Mouse (Mus musculus) CH12.LX (cell line): ENCODE data around the gene Hist1h2bf. TPM values are rescaled to one million over a fixed set of nuclear protein-coding genes. Genes with fewer than 3 reads are reported as not detected.
A peak's percentile ranks its signal among the peaks of the same experiment; 100 is the strongest.
"Not testable (repeated sequence)": the region's sequence is repeated elsewhere in the genome, so short reads cannot be mapped to it uniquely, and the experiment has no call there.

Experiments used
- DNase-seq: peaks from one replicate; pipeline ENCODE4 v3.0.0-alpha.2; 2013; ENCODE audit errors: extremely low read depth
- H3K27ac ChIP-seq: 2 replicates; pipeline ENCODE4 v1.5.1; 2012; ENCODE audit warnings: low read depth, mild to moderate bottlenecking, control low read depth, moderate library complexity; ENCODE audit not compliant: insufficient read depth
- H3K27me3 ChIP-seq: replicated peaks from 2 replicates; pipeline ENCODE3; 2012; ENCODE audit warnings: inconsistent platforms
- H3K36me3 ChIP-seq, 2 experiments: replicated peaks in 1 of 2; 2 replicates each; pipeline versions ENCODE3 to v1.6.1; 2012; ENCODE audit warnings: inconsistent platforms in 1 of 2, low read length in 1 of 2, mild to moderate bottlenecking in 1 of 2, mixed read lengths in 1 of 2, moderate library complexity in 1 of 2; ENCODE audit not compliant: control insufficient read depth in 1 of 2, insufficient read depth in 1 of 2
- H3K4me1 ChIP-seq, 2 experiments: 2 replicates each; pipeline ENCODE4 v1.6.1; 2012; ENCODE audit warnings: inconsistent platforms in 1 of 2, moderate library complexity in 1 of 2; ENCODE audit not compliant: insufficient read depth in 2 of 2, control insufficient read depth in 1 of 2
- H3K4me2 ChIP-seq: 2 replicates; pipeline ENCODE4 v1.6.1; 2012; ENCODE audit warnings: low read depth, mild to moderate bottlenecking, control low read depth; ENCODE audit not compliant: poor library complexity, insufficient read depth, severe bottlenecking
- H3K4me3 ChIP-seq, 3 experiments: fragments of 150-350 bp in 1 of 3; sonication (generic) in 1 of 3; replicated peaks in 1 of 3; 2 replicates each; pipeline versions ENCODE3 to v1.5.1; 2011 to 2012; ENCODE audit warnings: low read depth in 2 of 3, low read length in 2 of 3, mild to moderate bottlenecking in 2 of 3, moderate library complexity in 2 of 3, control low read depth in 1 of 3, improper control_type of control experiment in 1 of 3, inconsistent platforms in 1 of 3, mixed read lengths in 1 of 3; ENCODE audit not compliant: poor library complexity in 1 of 3
- H3K79me2 ChIP-seq: replicated peaks from 2 replicates; pipeline ENCODE4 v1.6.1; 2012; ENCODE audit warnings: mild to moderate bottlenecking, moderate library complexity; ENCODE audit not compliant: control insufficient read depth, poor library complexity, insufficient read depth, severe bottlenecking; ENCODE audit errors: extremely low read depth
- H3K9ac ChIP-seq: 2 replicates; pipeline ENCODE4 v1.6.1; 2012; ENCODE audit warnings: low read depth, mild to moderate bottlenecking, control low read depth, moderate library complexity; ENCODE audit not compliant: insufficient read depth
- H3K9me3 ChIP-seq: replicated peaks from 2 replicates; pipeline ENCODE3; 2012; ENCODE audit warnings: low read length, inconsistent platforms, mixed read lengths
- CHD2 ChIP-seq: IDR thresholded peaks from 2 replicates; pipeline ENCODE4 v1.6.1; 2011; ENCODE audit warnings: low read length, improper control_type of control experiment
- E2F4 ChIP-seq: IDR thresholded peaks from 2 replicates; pipeline ENCODE4 v1.6.1; 2011; ENCODE audit warnings: low read depth, low read length, improper control_type of control experiment; ENCODE audit not compliant: insufficient replicate concordance
- HCFC1 ChIP-seq: IDR thresholded peaks from 2 replicates; pipeline ENCODE4 v1.6.1; 2012; ENCODE audit warnings: low read depth, mild to moderate bottlenecking, inconsistent platforms, low read length, improper control_type of control experiment
- MAFK ChIP-seq: IDR thresholded peaks from 2 replicates; pipeline ENCODE4 v1.6.1; 2011; ENCODE audit warnings: low read length, improper control_type of control experiment; ENCODE audit not compliant: insufficient replicate concordance
- MXI1 ChIP-seq: IDR thresholded peaks from 2 replicates; pipeline ENCODE4 v1.6.1; 2011; ENCODE audit warnings: mild to moderate bottlenecking, low read depth, low read length, improper control_type of control experiment
- NELFE ChIP-seq: IDR thresholded peaks from 2 replicates; pipeline ENCODE4 v1.6.1; 2011; ENCODE audit warnings: low read depth, low read length, improper control_type of control experiment
- NRF1 ChIP-seq: IDR thresholded peaks from 2 replicates; pipeline ENCODE4 v1.6.1; 2014; ENCODE audit warnings: low read depth, mild to moderate bottlenecking, inconsistent platforms, low read length, improper control_type of control experiment, moderate library complexity
- POLR2A ChIP-seq: IDR thresholded peaks from 2 replicates; pipeline ENCODE4 v1.6.1; 2011; ENCODE audit warnings: low read depth, mild to moderate bottlenecking, improper control_type of control experiment, low read length
- POLR2AphosphoS2 ChIP-seq: IDR thresholded peaks from 2 replicates; pipeline ENCODE4 v1.6.1; 2011; ENCODE audit warnings: low read depth, low read length, improper control_type of control experiment
- RAD21 ChIP-seq: IDR thresholded peaks from 2 replicates; pipeline ENCODE4 v1.6.1; 2011; ENCODE audit warnings: low read depth, mild to moderate bottlenecking, low read length, improper control_type of control experiment, moderate library complexity
- RCOR1 ChIP-seq: conservative IDR thresholded peaks from 2 replicates; pipeline ENCODE4 v1.6.1; 2012; ENCODE audit warnings: low read depth, mild to moderate bottlenecking, inconsistent platforms, low read length, improper control_type of control experiment
- SIN3A ChIP-seq: IDR thresholded peaks from 2 replicates; pipeline ENCODE4 v1.6.1; 2012; ENCODE audit warnings: low read length, improper control_type of control experiment, inconsistent platforms
- TBP ChIP-seq: conservative IDR thresholded peaks from 2 replicates; pipeline ENCODE4 v1.6.1; 2011; ENCODE audit warnings: low read depth, low read length, improper control_type of control experiment
- TCF12 ChIP-seq: IDR thresholded peaks from 2 replicates; pipeline ENCODE4 v1.6.1; 2014; ENCODE audit warnings: low read depth, mild to moderate bottlenecking, inconsistent platforms, low read length, improper control_type of control experiment
- UBTF ChIP-seq: IDR thresholded peaks from 2 replicates; pipeline ENCODE4 v1.6.1; 2012; ENCODE audit warnings: low read depth, mild to moderate bottlenecking, inconsistent platforms, low read length, improper control_type of control experiment, moderate library complexity
- USF2 ChIP-seq: conservative IDR thresholded peaks from 2 replicates; pipeline ENCODE4 v1.6.1; 2011; ENCODE audit warnings: low read depth, low read length, improper control_type of control experiment
- ZC3H11A ChIP-seq: IDR thresholded peaks from 2 replicates; pipeline ENCODE4 v1.6.1; 2012; ENCODE audit warnings: low read depth, mild to moderate bottlenecking, inconsistent platforms, low read length, improper control_type of control experiment
- ZMIZ1 ChIP-seq: IDR thresholded peaks from 2 replicates; pipeline ENCODE4 v1.6.1; 2012; ENCODE audit warnings: low read depth, mild to moderate bottlenecking, inconsistent platforms, low read length, improper control_type of control experiment
- ZNF384 ChIP-seq: IDR thresholded peaks from 2 replicates; pipeline ENCODE4 v1.6.1; 2012; ENCODE audit warnings: low read depth, low read length, improper control_type of control experiment, inconsistent platforms
- dilution Hi-C: fragments of 300-500 bp; cut with MboI; formaldehyde crosslinking; loops from 2 replicates; pipeline ENCODE4 v1.14.3; 2020; ENCODE audit warnings: low sequenced_read_pairs; ENCODE audit not compliant: extremely low pct_unique_long_range_greater_than_20kb, extremely low pct_ligation_motif_present
- in situ Hi-C: fragments of 300-500 bp; cut with MboI; formaldehyde crosslinking; loops from 3 replicates; pipeline ENCODE4 v1.14.3; 2019; ENCODE audit warnings: low sequenced_read_pairs, low pct_ligation_motif_present, low pct_unique_long_range_greater_than_20kb, mixed read lengths
- polyA plus RNA-seq: library from polyadenylated mRNA; unstranded; fragments of >175 nt; gene quantifications from 2 replicates; pipeline ENCODE4 v1.2.1, GENCODE M21; 2012; ENCODE audit warnings: low read depth; ENCODE audit not compliant: insufficient read length
- total RNA-seq, 2 experiments: library from RNA; depleted of rRNA; stranded (reverse); fragments of 300-350 nt in 1 of 2; fragments of >200 nt in 1 of 2; gene quantifications; 2 replicates each; pipeline ENCODE4 v1.2.3; 2012 to 2014

Gene Hist1h2bf
- total and polyA plus RNA-seq, 3 experiments = 1.7 to 1,243 (median 50.8) TPM

DNA sequence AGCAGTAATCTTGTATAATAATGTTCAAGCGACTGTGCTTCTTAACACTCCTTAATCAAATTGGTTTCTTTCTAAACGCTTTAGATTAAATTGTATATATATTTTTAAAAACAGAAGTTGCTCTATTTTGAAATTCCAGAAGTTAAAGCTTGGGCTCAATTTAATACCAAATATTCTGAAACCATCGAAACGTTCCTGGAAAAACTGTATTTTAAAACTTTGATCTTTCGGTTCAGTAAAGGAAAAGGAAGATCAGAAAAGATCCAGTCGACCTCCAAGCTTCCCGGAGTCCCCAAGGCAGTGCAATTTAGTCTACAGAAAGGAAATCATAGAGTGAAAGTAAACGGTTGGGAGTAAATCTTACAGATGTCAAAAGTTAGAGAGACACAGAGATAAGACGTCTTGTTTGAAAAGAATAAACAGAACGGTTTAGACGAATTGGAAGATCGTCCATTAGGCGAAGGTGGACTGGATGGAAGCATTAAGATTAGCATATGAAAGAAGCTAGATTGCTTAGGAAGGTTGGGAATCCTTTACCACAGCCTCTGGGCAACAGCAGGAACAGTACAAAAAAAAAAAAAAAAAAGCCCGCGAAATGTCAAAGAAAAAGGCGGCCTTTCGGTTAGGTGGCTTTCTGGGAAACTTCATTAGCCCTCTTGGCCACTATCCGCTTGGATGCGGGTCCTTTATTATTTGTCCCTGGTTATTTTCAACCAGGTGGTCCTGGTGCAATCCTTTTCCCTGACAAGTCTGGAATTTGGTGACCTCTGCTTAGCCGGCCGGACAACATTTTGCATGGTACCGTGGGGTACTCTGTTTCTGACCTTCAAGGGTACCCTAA lies 12.3 kb upstream of the Hist1h2bf start:
- in situ Hi-C loops (no loop called here), dilution Hi-C loops (no loop called here)
- Histone ChIP-seq H3K9me3 (no peaks in the 10 kb centered on the region), H3K79me2 (no peaks in the 10 kb centered on the region), H3K36me3 (no peaks in the 10 kb centered on the region), H3K4me3 (peak overlapping the region; percentile 0 to 33 (median 32)), H3K4me2 (peak overlapping the region; percentile 97), H3K27me3 (no peaks in the 10 kb centered on the region), H3K9ac (peak overlapping the region; percentile 94), H3K27ac (peak overlapping the region; percentile 74), H3K4me1 (peaks cover 3 to 47% of the 10 kb centered on the region in 2 experiments)
- TF ChIP-seq MAFK = no peak
- 0 out of 2 replicates have a peak, but pooled peaks have one; percentile 16 for TF ChIP-seq TBP
- no peak for TF ChIP-seq ZC3H11A
- peak; percentile 92 for TF ChIP-seq ZNF384
- peak; percentile 93; the same call in 1 of the 2 replicates for TF ChIP-seq E2F4
- no peak for TF ChIP-seq RAD21
- no peak for DNase-seq

DNA sequence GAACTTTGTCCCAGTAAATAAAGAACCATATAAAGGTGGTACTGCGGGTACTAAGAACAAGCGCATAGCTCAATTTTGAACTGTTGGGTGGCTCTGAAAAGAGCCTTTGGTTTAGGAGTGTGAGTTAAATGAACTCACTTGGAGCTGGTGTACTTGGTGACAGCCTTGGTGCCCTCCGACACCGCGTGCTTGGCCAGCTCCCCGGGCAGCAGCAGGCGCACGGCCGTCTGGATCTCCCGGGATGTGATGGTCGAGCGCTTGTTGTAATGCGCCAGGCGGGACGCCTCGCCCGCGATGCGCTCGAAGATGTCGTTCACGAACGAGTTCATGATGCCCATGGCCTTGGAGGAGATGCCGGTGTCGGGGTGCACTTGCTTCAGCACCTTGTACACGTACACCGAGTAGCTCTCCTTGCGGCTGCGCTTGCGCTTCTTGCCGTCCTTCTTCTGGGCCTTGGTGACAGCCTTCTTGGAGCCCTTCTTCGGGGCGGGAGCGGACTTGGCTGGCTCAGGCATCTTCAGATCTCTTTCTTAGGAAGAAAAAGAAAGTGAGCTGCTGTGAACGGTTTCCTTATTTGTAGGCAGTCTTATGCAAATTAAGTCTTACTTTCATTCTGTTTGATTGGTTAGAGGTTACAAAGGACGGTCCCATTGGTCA lies 11.6 kb upstream of the Hist1h2bf start:
- H3K79me2 ChIP-seq, H3K27me3 ChIP-seq: not testable (repeated sequence)
- H3K27ac ChIP-seq = peak overlapping the region; percentile 94
- peak overlapping the region; percentile 98 for H3K9ac ChIP-seq
- TF ChIP-seq NELFE (peak; percentile 99), RCOR1 (0 out of 2 replicates have a peak, but pooled peaks have one; percentile 30), MXI1 (0 out of 2 replicates have a peak, but pooled peaks have one; percentile 47), UBTF (peak; percentile 94; the same call in 1 of the 2 replicates), HCFC1 (peak; percentile 48; the same call in 1 of the 2 replicates), SIN3A (peak; percentile 60; the same call in 1 of the 2 replicates), POLR2A (peak; percentile 97), USF2 (peak; percentile 3; the same call in 1 of the 2 replicates), ZMIZ1 (peak; percentile 99), NRF1 (peak; percentile 63; the same call in 1 of the 2 replicates), TCF12 (peak; percentile 88), CHD2 (peak; percentile 92), POLR2AphosphoS2 (peak; percentile 97), TBP (peak; percentile 99)
- TF ChIP-seq, all 38 proteins: peak for 14; not testable (repeated sequence) for 24
- H3K9me3 ChIP-seq, H3K36me3 ChIP-seq, dilution Hi-C loops, in situ Hi-C loops: not testable (repeated sequence)
- peak; percentile 93 for DNase-seq
- H3K4me1 ChIP-seq = peaks cover 3 to 47% of the 10 kb centered on the region in 2 experiments
- peak overlapping the region; percentile 96 for H3K4me2 ChIP-seq
- H3K4me3 ChIP-seq = peak overlapping the region; percentile 23 to 47 (median 45)
